8 mouse cellular contexts compared by ENCODE assay signal in the genomic region with DNA sequence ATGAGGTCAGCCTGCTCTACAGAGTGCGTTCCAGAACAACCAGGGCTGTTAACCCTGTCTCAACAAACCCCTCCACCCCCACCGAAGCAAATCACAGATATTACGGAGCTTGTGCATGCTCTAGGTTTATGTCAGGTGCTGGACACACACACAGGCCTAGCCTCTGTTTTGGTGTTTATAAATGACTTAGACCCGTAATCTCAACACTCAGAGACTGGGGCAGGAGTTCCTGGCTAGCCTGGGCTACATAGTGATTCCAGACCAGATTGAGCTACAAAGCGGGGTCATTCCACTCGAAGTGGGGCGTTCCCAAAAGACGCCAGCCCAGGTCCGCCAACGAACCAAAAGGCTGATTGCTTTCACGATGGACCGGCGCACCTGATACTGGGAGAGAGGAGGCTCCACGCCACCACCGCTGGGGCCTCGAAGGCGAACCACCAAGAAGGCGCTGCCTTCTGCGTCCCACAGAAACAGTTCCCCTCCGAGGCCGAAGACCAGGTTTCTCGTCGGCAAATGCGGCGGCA. TPM values are rescaled to one million over a fixed set of nuclear protein-coding genes. Genes with fewer than 3 reads are reported as not detected.
DNase-seq lines count a peak whose midpoint lies in the region; ATAC-seq and TF ChIP-seq lines count a peak whose summit lies in the region.

No protein-coding gene starts in this region.

- ATAC-seq in heart, embryonic 16.5 days (replicated peaks; ENCODE audit: extremely low read depth, insufficient read depth, low FRiP score) = no peak
- no peak for ATAC-seq in G1E (ENCODE audit: extremely low read depth, insufficient number of reproducible peaks, low FRiP score, poor library complexity, severe bottlenecking)
- peak; percentile 37 for ATAC-seq in erythroblast, adult 5-6 weeks (replicated peaks; ENCODE audit: low FRiP score, poor library complexity, severe bottlenecking)
- 0 out of 2 replicates have a peak, but pooled peaks have one; percentile 0 for ATAC-seq in limb, embryonic 12.5 days (ENCODE audit: insufficient number of reproducible peaks, insufficient read depth, low FRiP score, low TSS enrichment, low read depth)
- ATAC-seq in neural tube, embryonic 14.5 days (ENCODE audit: low read depth) = peak; percentile 25; the same call in 1 of the 2 replicates

- no peaks in the 10 kb centered on the region for H3K27me3 ChIP-seq in heart, embryonic 16.5 days (ENCODE audit: control insufficient read depth, insufficient read depth, low read length)
- no peaks in the 10 kb centered on the region for H3K27me3 ChIP-seq in G1E (ENCODE audit: insufficient read depth, low read length)
- no peaks in the 10 kb centered on the region for H3K27me3 ChIP-seq in limb, embryonic 12.5 days
- H3K27me3 ChIP-seq in neural tube, embryonic 14.5 days (ENCODE audit: control insufficient read depth, insufficient read depth, low read length) = no peaks in the 10 kb centered on the region

- H3K9me3 ChIP-seq in heart, embryonic 16.5 days (replicated peaks; ENCODE audit: control insufficient read depth, low read length) = no peaks in the 10 kb centered on the region
- peaks cover 4% of the 10 kb centered on the region; the same call in 1 of the 2 replicates for H3K9me3 ChIP-seq in G1E (replicated peaks)
- H3K9me3 ChIP-seq in limb, embryonic 12.5 days = no peaks in the 10 kb centered on the region
- no peaks in the 10 kb centered on the region for H3K9me3 ChIP-seq in neural tube, embryonic 14.5 days (ENCODE audit: control insufficient read depth, low read length)

- H3K4me1 ChIP-seq in heart, embryonic 16.5 days (ENCODE audit: control insufficient read depth, insufficient read depth, low read length) = peaks cover 14% of the 10 kb centered on the region
- H3K4me1 ChIP-seq in G1E (ENCODE audit: insufficient read depth, low read depth, low read length) = peaks cover 46% of the 10 kb centered on the region
- peaks cover 9% of the 10 kb centered on the region for H3K4me1 ChIP-seq in limb, embryonic 12.5 days (replicated peaks)
- peaks cover 15% of the 10 kb centered on the region; the same call in 1 of the 2 replicates for H3K4me1 ChIP-seq in neural tube, embryonic 14.5 days (ENCODE audit: control insufficient read depth, insufficient read depth, low read length)

- intact Hi-C loops in heart, postnatal 14 days (cut with DNase I) = no loop called here

- H3K4me3 ChIP-seq in heart, embryonic 16.5 days (ENCODE audit: low read length) = peak overlapping the region; percentile 85
- peak overlapping the region; percentile 97 for H3K4me3 ChIP-seq in G1E (ENCODE audit: low read depth, low read length)
- peak overlapping the region; percentile 84 for H3K4me3 ChIP-seq in limb, embryonic 12.5 days (replicated peaks)
- peak overlapping the region; percentile 89 for H3K4me3 ChIP-seq in neural tube, embryonic 14.5 days (ENCODE audit: low read depth, low read length)

- H3K27ac ChIP-seq in heart, embryonic 16.5 days (ENCODE audit: low read length) = peak overlapping the region; percentile 86
- H3K27ac ChIP-seq in limb, embryonic 12.5 days = peak overlapping the region; percentile 89
- peak overlapping the region; percentile 85 for H3K27ac ChIP-seq in neural tube, embryonic 14.5 days (ENCODE audit: low read depth, low read length)

- peak overlapping the region; percentile 92 for H3K9ac ChIP-seq in heart, embryonic 16.5 days (ENCODE audit: low read length)
- peak overlapping the region; percentile 88 for H3K9ac ChIP-seq in limb, embryonic 12.5 days (replicated peaks)
- H3K9ac ChIP-seq in neural tube, embryonic 14.5 days (replicated peaks; ENCODE audit: low read depth, low read length) = peak overlapping the region; percentile 88

- no peak for TF ChIP-seq CTCF in G1E (IDR thresholded peaks at IDR 0.05; ENCODE audit: low read depth, low read length)

- peaks cover 28% of the 10 kb centered on the region for H3K36me3 ChIP-seq in heart, embryonic 16.5 days (ENCODE audit: control insufficient read depth, insufficient read depth)
- H3K36me3 ChIP-seq in G1E (replicated peaks) = peaks cover 60% of the 10 kb centered on the region
- peaks cover 43% of the 10 kb centered on the region for H3K36me3 ChIP-seq in limb, embryonic 12.5 days
- H3K36me3 ChIP-seq in neural tube, embryonic 14.5 days (ENCODE audit: control insufficient read depth, insufficient read depth, low read length) = peaks cover 32% of the 10 kb centered on the region

- H3K4me2 ChIP-seq in heart, embryonic 16.5 days (ENCODE audit: low read depth, low read length) = peak overlapping the region; percentile 89
- H3K4me2 ChIP-seq in limb, embryonic 12.5 days = peak overlapping the region; percentile 86
- H3K4me2 ChIP-seq in neural tube, embryonic 14.5 days (ENCODE audit: low read depth, low read length) = peak overlapping the region; percentile 90

- no peak for DNase-seq in heart, postnatal 14 days
- no peak for DNase-seq in G1E (ENCODE audit: low spot score)
- no peak for DNase-seq in Muller cell, postnatal 12 days (ENCODE audit: inconsistent ontology term)
- no peak for DNase-seq in gastrocnemius, adult 18-20 months (ENCODE audit: low spot score)

- under 1% methylated on average over 25 of the region's 25 CpGs for WGBS in heart, embryonic 16.5 days
- under 1% methylated on average over 25 of the region's 25 CpGs for WGBS in limb, embryonic 12.5 days
- WGBS in neural tube, embryonic 14.5 days = under 1% methylated on average over 25 of the region's 25 CpGs

RNA-seq across cellular contexts. Expression of gene Nup88, which starts 0.4 kb away (rescaled TPM):
- 117 and 124 TPM in 2 replicates for polyA plus RNA-seq in heart, embryonic 16.5 days (2015; fragmentation: Nextera tagmentation; extraction: Ambion mirVana)
- total RNA-seq in heart, postnatal 14 days (2021) = 10 to 100 TPM; 46.8 to 49.6 TPM
- 154 and 178 TPM in 2 replicates for total RNA-seq in G1E (2014; fragmentation: Nextera tagmentation)
- 145 and 193 TPM in 2 replicates for total RNA-seq in G1E (2017)
- polyA plus RNA-seq in G1E (2012) = 81.1 and 103 TPM in 2 replicates
- total RNA-seq in erythroblast, adult 5-6 weeks (2015; ENCODE audit: low replicate concordance) = 33.4 and 68.6 TPM in 2 replicates
- total RNA-seq in erythroblast, adult 5-6 weeks (2017; ENCODE audit: low replicate concordance) = 34.3 and 48.2 TPM in 2 replicates
- polyA plus RNA-seq in limb, embryonic 12.5 days (2016; fragmentation: Nextera tagmentation; extraction: Ambion mirVana) = 145 and 147 TPM in 2 replicates
- 130 and 131 TPM in 2 replicates for polyA plus RNA-seq in neural tube, embryonic 14.5 days (2014; fragmentation: Nextera tagmentation; extraction: Ambion mirVana)
- 10 to 100 TPM; 31.7 to 33.8 TPM for total RNA-seq in gastrocnemius, adult 18-20 months (2021)

RNA-seq across cellular contexts. Expression of gene Rpain, which starts 0.7 kb away (rescaled TPM):
- 54.7 and 55.3 TPM in 2 replicates for polyA plus RNA-seq in heart, embryonic 16.5 days (2015; fragmentation: Nextera tagmentation; extraction: Ambion mirVana)
- total RNA-seq in heart, postnatal 14 days (2021) = 10 to 100 TPM; 17.4 to 18.1 TPM
- total RNA-seq in G1E (2014; fragmentation: Nextera tagmentation) (30.9 and 45.8 TPM in 2 replicates), G1E (2017) (73.4 and 94.2 TPM in 2 replicates)
- 5.8 and 14.9 TPM in 2 replicates for polyA plus RNA-seq in G1E (2012)
- 28.0 and 28.6 TPM in 2 replicates for total RNA-seq in erythroblast, adult 5-6 weeks (2015; ENCODE audit: low replicate concordance)
- 37.1 and 45.3 TPM in 2 replicates for total RNA-seq in erythroblast, adult 5-6 weeks (2017; ENCODE audit: low replicate concordance)
- 70.5 and 78.1 TPM in 2 replicates for polyA plus RNA-seq in limb, embryonic 12.5 days (2016; fragmentation: Nextera tagmentation; extraction: Ambion mirVana)
- 64.5 and 70.6 TPM in 2 replicates for polyA plus RNA-seq in neural tube, embryonic 14.5 days (2014; fragmentation: Nextera tagmentation; extraction: Ambion mirVana)
- total RNA-seq in gastrocnemius, adult 18-20 months (2021) = 10 to 100 TPM; 13.6 TPM

RNA-seq across cellular contexts. Expression of gene C1qbp, which starts 13.5 kb away (rescaled TPM):
- 279 and 291 TPM in 2 replicates for polyA plus RNA-seq in heart, embryonic 16.5 days (2015; fragmentation: Nextera tagmentation; extraction: Ambion mirVana)
- 100 to 1,000 TPM; 202 to 214 TPM for total RNA-seq in heart, postnatal 14 days (2021)
- total RNA-seq in G1E (2014; fragmentation: Nextera tagmentation) (271 and 277 TPM in 2 replicates), G1E (2017) (67.7 and 75.2 TPM in 2 replicates)
- 753 and 1,114 TPM in 2 replicates for polyA plus RNA-seq in G1E (2012)
- total RNA-seq in erythroblast, adult 5-6 weeks (2015; ENCODE audit: low replicate concordance) = 72.8 and 93.0 TPM in 2 replicates
- 10.1 and 11.7 TPM in 2 replicates for total RNA-seq in erythroblast, adult 5-6 weeks (2017; ENCODE audit: low replicate concordance)
- 259 and 269 TPM in 2 replicates for polyA plus RNA-seq in limb, embryonic 12.5 days (2016; fragmentation: Nextera tagmentation; extraction: Ambion mirVana)
- polyA plus RNA-seq in neural tube, embryonic 14.5 days (2014; fragmentation: Nextera tagmentation; extraction: Ambion mirVana) = 173 and 177 TPM in 2 replicates
- total RNA-seq in gastrocnemius, adult 18-20 months (2021) = 100 to 1,000 TPM; 120 TPM

RNA-seq across cellular contexts. Expression of gene Dhx33, which starts 34.9 kb away (rescaled TPM):
- polyA plus RNA-seq in heart, embryonic 16.5 days (2015; fragmentation: Nextera tagmentation; extraction: Ambion mirVana) = 12.4 and 13.0 TPM in 2 replicates
- 10 to 100 TPM; 10.7 to 11.6 TPM for total RNA-seq in heart, postnatal 14 days (2021)
- total RNA-seq in G1E (2014; fragmentation: Nextera tagmentation) (24.3 and 28.4 TPM in 2 replicates), G1E (2017) (32.7 and 37.4 TPM in 2 replicates)
- 11.6 and 15.9 TPM in 2 replicates for polyA plus RNA-seq in G1E (2012)
- 2.3 and 3.3 TPM in 2 replicates for total RNA-seq in erythroblast, adult 5-6 weeks (2015; ENCODE audit: low replicate concordance)
- total RNA-seq in erythroblast, adult 5-6 weeks (2017; ENCODE audit: low replicate concordance) = 5.6 and 6.6 TPM in 2 replicates
- polyA plus RNA-seq in limb, embryonic 12.5 days (2016; fragmentation: Nextera tagmentation; extraction: Ambion mirVana) = 28.2 and 29.4 TPM in 2 replicates
- polyA plus RNA-seq in neural tube, embryonic 14.5 days (2014; fragmentation: Nextera tagmentation; extraction: Ambion mirVana) = 16.8 and 19.3 TPM in 2 replicates
- total RNA-seq in gastrocnemius, adult 18-20 months (2021) = 1 to 10 TPM; 6.1 to 7.6 TPM

RNA-seq across cellular contexts. Expression of gene Mis12, which starts 50.1 kb away (rescaled TPM):
- 25.3 and 26.2 TPM in 2 replicates for polyA plus RNA-seq in heart, embryonic 16.5 days (2015; fragmentation: Nextera tagmentation; extraction: Ambion mirVana)
- 10 to 100 TPM in 1 of 2 experiments, 1 to 10 TPM in 1; 7.1 to 10.6 TPM for total RNA-seq in heart, postnatal 14 days (2021)
- 47.7 and 50.2 TPM in 2 replicates for total RNA-seq in G1E (2014; fragmentation: Nextera tagmentation)
- total RNA-seq in G1E (2017) = 37.8 and 52.7 TPM in 2 replicates
- 3.9 and 4.9 TPM in 2 replicates for polyA plus RNA-seq in G1E (2012)
- 10.0 and 14.6 TPM in 2 replicates for total RNA-seq in erythroblast, adult 5-6 weeks (2015; ENCODE audit: low replicate concordance)
- total RNA-seq in erythroblast, adult 5-6 weeks (2017; ENCODE audit: low replicate concordance) = 18.7 and 20.6 TPM in 2 replicates
- polyA plus RNA-seq in limb, embryonic 12.5 days (2016; fragmentation: Nextera tagmentation; extraction: Ambion mirVana) = 54.0 and 56.8 TPM in 2 replicates
- polyA plus RNA-seq in neural tube, embryonic 14.5 days (2014; fragmentation: Nextera tagmentation; extraction: Ambion mirVana) = 20.9 and 30.3 TPM in 2 replicates
- 1 to 10 TPM; 5.0 to 6.7 TPM for total RNA-seq in gastrocnemius, adult 18-20 months (2021)

Comparison
In these comparisons a context has a peak if more than half of its experiments do, and no peak if none do; other contexts are left out.
1. ATAC-seq: peak in erythroblast, adult 5-6 weeks (single experiment), limb, embryonic 12.5 days (single experiment) and neural tube, embryonic 14.5 days (single experiment); none in heart, embryonic 16.5 days (single experiment) and G1E (single experiment).
2. Peak in every context shown above with its lines, with median percentiles within 50 percentile points of each other: H3K27ac ChIP-seq, H3K4me2 ChIP-seq, H3K4me3 ChIP-seq and H3K9ac ChIP-seq.